Mouse (Mus musculus): ENCODE measurements around the gene Exoc3l4. TPM values are rescaled to one million over a fixed set of nuclear protein-coding genes. Genes with fewer than 3 reads are reported as not detected.

Gene Exoc3l4
- 0.17 TPM for polyA plus RNA-seq (2014; fragmentation: Illumina TruSeq; extraction: RNeasy Lipid Tissue Mini Kit (QIAGEN cat#74804))

GRCm38 (mm10) chr12:111416921-111417779 lies at the start of gene Exoc3l4:
Gene Exoc3l4, plus strand, starts transcription at chr12:111417017.

GRCm38 (mm10) chr12:111377376-111377973 lies 39.3 kb upstream of the Exoc3l4 start, which contains the start of gene Cdc42bpb:
Gene Cdc42bpb, minus strand, starts transcription at chr12:111377718.

GRCm38 (mm10) chr12:111406622-111407021 lies 10.2 kb upstream of the Exoc3l4 start, which contains the start of gene Lbhd2:
Gene Lbhd2, plus strand, starts transcription at chr12:111406809.

DNA sequence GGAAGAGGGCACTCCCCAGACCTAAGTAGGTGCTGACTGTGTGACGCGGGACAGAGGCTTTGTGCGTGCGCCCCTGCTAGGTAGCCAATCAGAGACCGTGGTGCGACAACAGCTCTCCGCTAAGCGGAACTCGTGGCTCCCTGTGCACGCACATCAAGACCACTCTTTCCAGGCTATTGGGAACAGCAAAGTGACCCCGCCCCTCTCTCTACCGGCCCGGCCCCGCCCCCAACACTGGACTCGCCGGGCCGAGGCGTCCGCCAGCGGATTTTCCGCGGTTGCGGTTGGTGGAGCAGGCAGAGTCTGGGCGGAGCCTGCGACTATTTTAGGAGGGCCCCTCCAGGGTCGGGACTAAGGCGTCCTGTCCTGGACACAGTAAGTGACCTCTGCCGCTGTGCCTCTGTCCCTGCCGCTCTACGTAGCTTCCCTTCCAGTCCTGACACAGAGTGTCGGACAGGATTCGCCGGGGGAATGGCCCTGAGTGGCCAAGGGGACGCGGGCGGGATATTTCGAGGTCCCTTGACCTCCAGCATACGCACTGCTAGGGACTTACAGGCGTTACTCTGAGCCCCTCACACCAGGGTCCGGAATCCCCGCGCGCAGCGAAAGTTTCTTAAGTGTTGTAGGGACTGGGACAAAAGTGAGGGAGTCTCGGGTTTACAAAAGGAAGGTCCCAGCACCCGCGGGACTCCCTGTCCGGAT lies 25.6 kb downstream of the Exoc3l4 start, which contains the start of gene Tnfaip2:
TSS of gene Tnfaip2 (plus strand) at position 161 of the 702 bp plus-strand sequence.

Other genes with a start within 250 kb of the Exoc3l4 start
- gene 4930595D18Rik, start 232.5 kb upstream of the Exoc3l4 start, polyA plus RNA-seq (2014; fragmentation: Illumina TruSeq; extraction: RNeasy Lipid Tissue Mini Kit (QIAGEN cat#74804)): not detected
- gene Amn, start 145.9 kb upstream of the Exoc3l4 start, polyA plus RNA-seq (2014; fragmentation: Illumina TruSeq; extraction: RNeasy Lipid Tissue Mini Kit (QIAGEN cat#74804)): not detected
- gene Cdc42bpb, start 39.3 kb upstream of the Exoc3l4 start, polyA plus RNA-seq (2014; fragmentation: Illumina TruSeq; extraction: RNeasy Lipid Tissue Mini Kit (QIAGEN cat#74804)): 6.0 TPM
- gene Lbhd2, start 10.2 kb upstream of the Exoc3l4 start, polyA plus RNA-seq (2014; fragmentation: Illumina TruSeq; extraction: RNeasy Lipid Tissue Mini Kit (QIAGEN cat#74804)): not detected
- gene Tnfaip2, start 25.5 kb downstream of the Exoc3l4 start, polyA plus RNA-seq (2014; fragmentation: Illumina TruSeq; extraction: RNeasy Lipid Tissue Mini Kit (QIAGEN cat#74804)): 1.5 TPM
- gene Gm266, start 68.8 kb downstream of the Exoc3l4 start, polyA plus RNA-seq (2014; fragmentation: Illumina TruSeq; extraction: RNeasy Lipid Tissue Mini Kit (QIAGEN cat#74804)): 4.5 TPM
- 762 TPM for gene Eif5, start 121.0 kb downstream of the Exoc3l4 start, polyA plus RNA-seq (2014; fragmentation: Illumina TruSeq; extraction: RNeasy Lipid Tissue Mini Kit (QIAGEN cat#74804))
- gene Mark3, start 157.5 kb downstream of the Exoc3l4 start, polyA plus RNA-seq (2014; fragmentation: Illumina TruSeq; extraction: RNeasy Lipid Tissue Mini Kit (QIAGEN cat#74804)): 248 TPM